Mouse (Mus musculus) cerebellum, adult 2 months (tissue): ENCODE results near the gene Sf1. TPM values are rescaled to one million over a fixed set of nuclear protein-coding genes. Genes with fewer than 3 reads are reported as not detected.
A peak's percentile ranks its signal among the peaks of the same experiment; 100 is the strongest.

Source experiments
- DNase-seq, 2 experiments: peaks; one replicate each; pipeline ENCODE4 v3.0.0; 2021
- H3K27ac ChIP-seq: fragments of 200-500 bp; 2 replicates; pipeline ENCODE4 v1.5.1; 2012; ENCODE audit warnings: low read length, control low read depth, inconsistent platforms; ENCODE audit not compliant: insufficient read depth
- H3K27me3 ChIP-seq: fragments of 200-500 bp; 2 replicates; pipeline ENCODE4 v1.6.1; 2012; ENCODE audit warnings: inconsistent platforms, mild to moderate bottlenecking, low read length, moderate library complexity; ENCODE audit not compliant: control insufficient read depth, insufficient read depth
- H3K4me1 ChIP-seq: fragments of 200-500 bp; 2 replicates; pipeline ENCODE4 v1.6.1; 2011; ENCODE audit warnings: low read length; ENCODE audit not compliant: control insufficient read depth, insufficient read depth
- H3K4me3 ChIP-seq: fragments of 200-500 bp; replicated peaks from 2 replicates; pipeline ENCODE3; 2011; ENCODE audit warnings: mild to moderate bottlenecking, low read depth, low read length, control low read depth; ENCODE audit not compliant: insufficient read depth
- CTCF ChIP-seq: fragments of 200-500 bp; IDR thresholded peaks from 2 replicates; pipeline ENCODE4 v1.5.1; 2011; ENCODE audit warnings: low read depth, mild to moderate bottlenecking, control low read depth, low read length, moderate library complexity, borderline replicate concordance; ENCODE audit not compliant: insufficient read depth
- POLR2A ChIP-seq: fragments of 200-500 bp; IDR thresholded peaks from 2 replicates; pipeline ENCODE4 v1.6.1; 2011; ENCODE audit warnings: low read length, control low read depth, borderline replicate concordance; ENCODE audit not compliant: insufficient read depth
- WGBS: fragments of 180-500 bp; shearing (Covaris S2); methylation state at CpG from one replicate; pipeline ENCODE4 v1.1.7; 2018; 5-methylcytosine and 5-hydroxymethylcytosine counted together
- polyA plus RNA-seq: library from polyadenylated mRNA; depleted of rRNA; stranded (reverse); fragments of >200 nt; gene quantifications from 2 replicates; pipeline ENCODE4 v1.2.3, GENCODE M21; 2012

Sf1 gene
- polyA plus RNA-seq, 1 experiment = 175 TPM

GRCm38 (mm10) chr19:6399285-6400095 lies 36.0 kb downstream of the Sf1 start, which contains the start of gene Rasgrp2:
TSS of gene Rasgrp2 (plus strand) at chr19:6399340.
- H3K4me1 ChIP-seq = peaks cover 5% of the 10 kb centered on the region; the same call in 1 of the 2 replicates
- WGBS = under 1% methylated on average over 86 of the region's 87 CpGs

GRCm38 (mm10) chr19:6400096-6401086 lies 36.9 kb downstream of the Sf1 start:
- no peak overlapping the region for H3K27ac ChIP-seq
- 19% methylated on average over 29 of the region's 29 CpGs for WGBS
- peak; percentile 34 to 44 for DNase-seq

More at GRCm38 (mm10) chr19:6399285-6400095, 36.0 kb downstream of the Sf1 start, which contains the start of gene Rasgrp2:
- Histone ChIP-seq H3K27me3 (no peaks in the 10 kb centered on the region), H3K27ac (no peak within 1 kb of the TSS), H3K4me3 (peak within 1 kb of the TSS; percentile 60)
- DNase-seq = peak; percentile 44 to 55
- TF ChIP-seq CTCF (no peak), POLR2A (no peak)

GRCm38 (mm10) chr19:6401131-6401815 lies 37.8 kb downstream of the Sf1 start:
- peak; percentile 66 to 75 for DNase-seq
- peak overlapping the region; percentile 32 for H3K4me3 ChIP-seq
- H3K27ac ChIP-seq = no peak overlapping the region
- H3K4me1 ChIP-seq = peaks cover 5% of the 10 kb centered on the region; the same call in 1 of the 2 replicates
- WGBS = 2% methylated on average over 32 of the region's 32 CpGs
- no peaks in the 10 kb centered on the region for H3K27me3 ChIP-seq
- TF ChIP-seq POLR2A (no peak), CTCF (peak; percentile 65)

More at GRCm38 (mm10) chr19:6400096-6401086, 36.9 kb downstream of the Sf1 start:
- peaks cover 5% of the 10 kb centered on the region; the same call in 1 of the 2 replicates for H3K4me1 ChIP-seq
- peak overlapping the region; percentile 60 for H3K4me3 ChIP-seq
- H3K27me3 ChIP-seq = no peaks in the 10 kb centered on the region
- no peak for TF ChIP-seq POLR2A
- no peak for TF ChIP-seq CTCF

GRCm38 (mm10) chr19:6401951-6402350 lies 38.5 kb downstream of the Sf1 start:
- Histone ChIP-seq H3K27me3 (no peaks in the 10 kb centered on the region), H3K4me3 (no peak overlapping the region), H3K27ac (no peak overlapping the region), H3K4me1 (peaks cover 5% of the 10 kb centered on the region; the same call in 1 of the 2 replicates)
- 40% methylated on average over 9 of the region's 9 CpGs for WGBS
- no peak for DNase-seq
- TF ChIP-seq POLR2A (no peak), CTCF (no peak)

GRCm38 (mm10) chr19:6403869-6404268 lies 40.4 kb downstream of the Sf1 start:
- H3K27me3 ChIP-seq = no peaks in the 10 kb centered on the region
- WGBS = 74% methylated on average over 10 of the region's 10 CpGs

GRCm38 (mm10) chr19:6405433-6405832 lies 41.9 kb downstream of the Sf1 start:
- TF ChIP-seq CTCF (no peak), POLR2A (no peak)
- H3K4me3 ChIP-seq = no peak overlapping the region
- WGBS = 70% methylated on average over 10 of the region's 10 CpGs
- peaks cover 12% of the 10 kb centered on the region; the same call in 1 of the 2 replicates for H3K4me1 ChIP-seq
- H3K27ac ChIP-seq = no peak overlapping the region
- DNase-seq = no peak
- H3K27me3 ChIP-seq = no peaks in the 10 kb centered on the region

More at GRCm38 (mm10) chr19:6403869-6404268, 40.4 kb downstream of the Sf1 start:
- Histone ChIP-seq H3K4me1 (peaks cover 11% of the 10 kb centered on the region; the same call in 1 of the 2 replicates), H3K4me3 (no peak overlapping the region), H3K27ac (no peak overlapping the region)
- TF ChIP-seq CTCF (no peak), POLR2A (no peak)
- DNase-seq = no peak

- no peak for DNase-seq
- Histone ChIP-seq H3K27me3 (no peaks in the 10 kb centered on the region), H3K4me1 (peaks cover 10% of the 10 kb centered on the region; the same call in 1 of the 2 replicates), H3K4me3 (no peak overlapping the region), H3K27ac (no peak overlapping the region)
- 69% methylated on average over 8 of the region's 8 CpGs for WGBS
- TF ChIP-seq POLR2A = no peak
- TF ChIP-seq CTCF = no peak
Measured at GRCm38 (mm10) chr19:6407109-6407508, 43.6 kb downstream of the Sf1 start.
